Mouse (Mus musculus): ENCODE data around the gene Tnnc2.

DNA sequence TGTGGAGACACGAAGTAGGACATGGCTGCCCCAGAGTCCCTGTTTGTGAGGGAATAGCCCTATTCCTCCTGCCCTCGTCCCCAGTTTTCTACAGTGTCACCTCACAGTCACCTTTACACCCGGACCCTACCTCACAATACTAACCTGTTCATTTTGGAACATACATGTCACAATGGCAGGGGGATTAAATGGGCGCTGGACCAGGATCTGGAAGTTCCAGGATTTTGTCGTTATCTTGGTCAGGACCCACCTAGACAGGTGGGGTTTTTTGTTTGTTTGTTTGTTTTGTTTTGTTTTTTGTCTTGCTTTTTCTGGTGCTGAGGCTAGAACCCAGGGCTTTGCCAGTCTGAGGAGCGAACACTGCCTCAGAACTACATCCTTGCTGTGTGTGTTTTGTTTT is 48.7 kb upstream of the Tnnc2 start, which contains the start of gene Spata25:
- TF ChIP-seq CTCF (IDR thresholded peaks at IDR 0.05; ENCODE audit: borderline replicate concordance, insufficient read depth, low read depth, low read length) (no peak), POLR2A (IDR thresholded peaks at IDR 0.05; ENCODE audit: borderline replicate concordance, insufficient read depth, low read length) (no peak)
